Mouse (Mus musculus): ENCODE results near the gene Sema4d. TPM values are rescaled to one million over a fixed set of nuclear protein-coding genes. Genes with fewer than 3 reads are reported as not detected.
A peak's percentile ranks its signal among the peaks of the same experiment; 100 is the strongest.
"Not testable (repeated sequence)": the region's sequence is repeated elsewhere in the genome, so short reads cannot be mapped to it uniquely, and the experiment has no call there.

The Sema4d gene
- polyA plus RNA-seq, 1 experiment from 2014 or later: 23.8 TPM

DNA sequence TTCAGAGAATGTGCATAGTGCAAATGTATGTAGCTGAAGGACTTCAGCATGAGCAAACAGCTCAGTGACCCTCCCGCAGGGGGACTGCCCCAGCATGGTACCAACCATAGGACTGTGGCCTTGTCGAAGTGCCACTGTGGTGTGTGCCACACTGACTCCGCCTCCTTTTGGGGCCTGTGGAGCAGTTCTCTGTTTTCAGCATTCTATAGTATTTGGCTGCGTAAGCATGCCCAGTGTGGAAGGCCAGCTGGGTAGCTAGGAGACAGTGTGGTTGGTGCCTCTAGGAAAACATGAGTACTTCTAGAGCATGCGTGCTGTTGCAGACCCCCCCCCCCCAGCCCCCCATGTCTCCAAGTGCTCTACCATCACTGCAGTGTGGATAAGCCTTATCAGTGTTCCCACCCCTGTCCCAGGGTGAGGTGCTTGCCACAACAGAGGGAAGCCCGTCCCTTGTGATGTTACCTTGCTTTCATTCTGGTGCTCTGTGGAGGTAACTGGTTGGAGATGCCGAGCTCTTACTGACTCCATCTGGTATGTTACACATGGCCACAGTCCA, 115.8 kb downstream of the Sema4d start:
- no peak for TF ChIP-seq CTCF (IDR thresholded peaks at IDR 0.05; ENCODE audit: low read depth)
- DNase-seq (ENCODE audit: low spot score) (no peak), ATAC-seq (replicated peaks; ENCODE audit: low FRiP score, low read depth) (no peak)
- Histone ChIP-seq H3K36me3 (ENCODE audit: insufficient read depth, low read length) (peaks cover 86% of the 10 kb centered on the region), H3K4me1 (replicated peaks; ENCODE audit: insufficient read depth, low read length) (no peaks in the 10 kb centered on the region), H3K4me2 (ENCODE audit: low read length) (no peak overlapping the region), H3K27me3 (ENCODE audit: insufficient read depth, low read length) (no peaks in the 10 kb centered on the region), H3K9ac (ENCODE audit: low read depth, low read length) (no peak overlapping the region), H3K27ac (no peak overlapping the region), H3K4me3 (replicated peaks; ENCODE audit: low read depth, low read length) (no peak overlapping the region), H3K9me3 (replicated peaks; ENCODE audit: low read length) (no peaks in the 10 kb centered on the region)
- 93% methylated on average over 7 of the region's 7 CpGs for WGBS

DNA sequence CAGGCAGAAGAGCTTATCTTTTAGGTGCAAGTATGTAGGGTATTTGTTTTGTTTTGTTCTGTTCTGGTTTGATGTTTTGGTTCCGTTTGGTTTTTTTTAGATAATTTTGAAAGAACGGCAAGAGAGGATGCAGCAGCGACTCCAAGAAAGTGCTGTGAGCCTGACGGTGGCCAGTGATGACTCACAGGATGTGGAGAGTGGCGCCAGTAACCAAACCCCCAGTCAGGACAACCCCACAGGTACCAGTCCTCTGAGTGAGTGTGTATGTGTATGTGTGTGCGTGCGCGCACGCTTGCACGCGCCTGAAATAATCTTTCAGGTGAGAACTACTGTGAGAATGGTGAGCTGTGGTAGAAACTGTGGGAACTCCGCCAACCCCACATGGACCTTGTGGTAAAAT, 116.5 kb downstream of the Sema4d start:
- Histone ChIP-seq H3K4me2 (ENCODE audit: low read length) (no peak overlapping the region), H3K4me3 (replicated peaks; ENCODE audit: low read depth, low read length) (no peak overlapping the region), H3K27ac (no peak overlapping the region), H3K27me3 (ENCODE audit: insufficient read depth, low read length) (no peaks in the 10 kb centered on the region), H3K4me1 (replicated peaks; ENCODE audit: insufficient read depth, low read length) (no peaks in the 10 kb centered on the region), H3K9me3 (replicated peaks; ENCODE audit: low read length) (no peaks in the 10 kb centered on the region), H3K36me3 (ENCODE audit: insufficient read depth, low read length) (peaks cover 81% of the 10 kb centered on the region), H3K9ac (ENCODE audit: low read depth, low read length) (no peak overlapping the region)
- TF ChIP-seq CTCF (IDR thresholded peaks at IDR 0.05; ENCODE audit: low read depth): no peak
- no peak for ATAC-seq (replicated peaks; ENCODE audit: low FRiP score, low read depth)
- DNase-seq (ENCODE audit: low spot score): no peak
- WGBS: 96% methylated on average over 12 of the region's 12 CpGs

DNA sequence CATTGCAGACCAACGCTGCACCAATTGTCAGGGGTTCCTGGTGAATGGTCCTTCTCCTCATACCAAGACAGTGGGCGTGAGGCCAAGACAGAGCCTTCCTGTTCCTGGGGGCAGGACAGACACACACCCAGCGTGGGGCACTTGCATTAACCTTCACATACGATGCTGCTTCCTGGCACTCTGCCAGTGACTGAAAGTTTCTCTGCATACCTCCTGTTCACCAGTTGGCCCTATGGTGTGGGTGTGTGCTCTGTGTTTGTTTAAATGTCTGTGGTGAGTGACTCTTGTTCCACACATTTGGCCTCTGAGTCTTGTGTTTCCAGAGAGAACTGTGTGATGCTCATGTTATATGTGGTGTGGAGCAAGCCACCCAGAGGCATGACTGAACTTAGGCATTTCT, 116.9 kb downstream of the Sema4d start:
- Histone ChIP-seq H3K4me1 (replicated peaks; ENCODE audit: insufficient read depth, low read length) (no peaks in the 10 kb centered on the region), H3K36me3 (ENCODE audit: insufficient read depth, low read length) (peaks cover 79% of the 10 kb centered on the region), H3K4me3 (replicated peaks; ENCODE audit: low read depth, low read length) (no peak overlapping the region), H3K9ac (ENCODE audit: low read depth, low read length) (no peak overlapping the region), H3K4me2 (ENCODE audit: low read length) (no peak overlapping the region), H3K27me3 (ENCODE audit: insufficient read depth, low read length) (no peaks in the 10 kb centered on the region), H3K27ac (no peak overlapping the region), H3K9me3 (replicated peaks; ENCODE audit: low read length) (no peaks in the 10 kb centered on the region)
- no peak for TF ChIP-seq CTCF (IDR thresholded peaks at IDR 0.05; ENCODE audit: low read depth)
- 66% methylated on average over 4 of the region's 4 CpGs for WGBS
- DNase-seq (ENCODE audit: low spot score): no peak
- ATAC-seq (replicated peaks; ENCODE audit: low FRiP score, low read depth): no peak

DNA sequence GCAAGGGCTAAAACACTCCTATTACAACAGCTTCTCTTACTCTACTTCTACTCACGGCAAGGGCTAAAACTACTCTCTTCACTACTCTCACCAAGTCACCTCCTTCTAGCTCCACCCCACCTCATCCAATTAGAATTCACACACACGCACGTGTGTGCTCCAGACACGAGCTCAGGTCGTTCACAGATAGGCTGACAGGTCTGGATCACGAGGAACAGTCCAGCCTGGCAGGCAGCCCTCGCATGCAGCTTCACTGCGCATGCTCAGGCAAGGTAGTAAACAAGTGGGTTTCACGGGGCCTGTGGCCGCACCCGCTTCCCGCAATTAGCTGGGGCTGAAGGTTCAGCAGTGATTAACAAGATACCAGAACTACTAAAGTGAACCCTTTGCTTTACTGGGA, 125.4 kb downstream of the Sema4d start:
- not testable (repeated sequence) for H3K9me3 ChIP-seq (replicated peaks; ENCODE audit: low read length); H3K9ac ChIP-seq (ENCODE audit: low read depth, low read length); H3K4me3 ChIP-seq (replicated peaks; ENCODE audit: low read depth, low read length); H3K4me1 ChIP-seq (replicated peaks; ENCODE audit: insufficient read depth, low read length); H3K27ac ChIP-seq; DNase-seq (ENCODE audit: low spot score); ATAC-seq (replicated peaks; ENCODE audit: low FRiP score, low read depth); H3K27me3 ChIP-seq (ENCODE audit: insufficient read depth, low read length); H3K4me2 ChIP-seq (ENCODE audit: low read length)
- H3K36me3 ChIP-seq (ENCODE audit: insufficient read depth, low read length): peaks cover 45% of the 10 kb centered on the region
- 88% methylated on average over 12 of the region's 12 CpGs for WGBS

DNA sequence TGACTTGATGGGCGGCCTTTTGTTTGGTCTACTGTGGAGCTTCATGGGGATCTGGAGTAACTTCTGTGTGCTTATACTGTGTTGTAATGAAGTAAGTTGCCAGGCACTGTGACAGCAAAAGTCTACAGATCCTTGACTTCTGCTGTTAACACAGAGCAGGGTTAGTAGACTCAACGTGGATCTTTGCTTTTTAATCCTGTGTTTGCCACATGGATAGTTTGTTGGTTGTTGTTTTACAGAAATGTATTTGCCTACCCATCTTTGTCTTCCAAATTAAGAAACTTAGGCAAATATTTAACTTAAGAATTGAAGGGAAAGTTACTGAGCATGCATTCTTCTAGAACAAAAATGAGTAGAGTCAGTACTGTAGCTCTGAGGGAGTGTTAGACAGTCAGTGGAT, 130.0 kb downstream of the Sema4d start:
- Histone ChIP-seq H3K4me2 (ENCODE audit: low read length) (no peak overlapping the region), H3K4me1 (replicated peaks; ENCODE audit: insufficient read depth, low read length) (no peaks in the 10 kb centered on the region), H3K27ac (peak overlapping the region; percentile 36; the same call in 1 of the 2 replicates), H3K4me3 (replicated peaks; ENCODE audit: low read depth, low read length) (no peak overlapping the region), H3K9me3 (replicated peaks; ENCODE audit: low read length) (no peaks in the 10 kb centered on the region), H3K9ac (ENCODE audit: low read depth, low read length) (no peak overlapping the region), H3K27me3 (ENCODE audit: insufficient read depth, low read length) (no peaks in the 10 kb centered on the region), H3K36me3 (ENCODE audit: insufficient read depth, low read length) (peaks cover 43% of the 10 kb centered on the region)
- ATAC-seq (replicated peaks; ENCODE audit: low FRiP score, low read depth): no peak
- TF ChIP-seq CTCF (IDR thresholded peaks at IDR 0.05; ENCODE audit: low read depth): no peak
- WGBS: 87% methylated on average over 2 of the region's 2 CpGs
- no peak for DNase-seq (ENCODE audit: low spot score)

DNA sequence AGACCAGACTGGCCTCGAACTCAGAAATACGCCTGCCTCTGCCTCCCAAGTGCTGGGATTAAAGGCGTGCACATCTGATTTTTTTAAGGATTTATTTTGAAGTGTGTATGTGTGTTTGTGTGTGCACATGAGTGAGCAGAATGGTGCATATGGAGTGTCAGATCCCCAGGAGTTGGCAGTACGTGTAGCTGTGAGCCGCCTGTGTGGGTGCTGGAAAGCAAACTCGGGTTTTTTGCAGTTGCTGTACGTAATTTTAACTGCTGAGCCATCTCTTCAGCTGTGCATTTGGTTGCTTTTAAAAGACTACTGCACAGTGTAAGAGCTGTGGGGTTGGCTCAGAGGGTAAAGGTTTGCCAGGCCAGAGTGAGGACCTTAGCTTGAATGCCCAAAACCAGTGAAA, 134.0 kb downstream of the Sema4d start:
- 96% methylated on average over 7 of the region's 7 CpGs for WGBS
- Histone ChIP-seq H3K27ac (no peak overlapping the region), H3K4me1 (replicated peaks; ENCODE audit: insufficient read depth, low read length) (no peaks in the 10 kb centered on the region), H3K36me3 (ENCODE audit: insufficient read depth, low read length) (peaks cover 43% of the 10 kb centered on the region), H3K9ac (ENCODE audit: low read depth, low read length) (no peak overlapping the region), H3K9me3 (replicated peaks; ENCODE audit: low read length) (no peaks in the 10 kb centered on the region), H3K4me3 (replicated peaks; ENCODE audit: low read depth, low read length) (no peak overlapping the region), H3K27me3 (ENCODE audit: insufficient read depth, low read length) (no peaks in the 10 kb centered on the region), H3K4me2 (ENCODE audit: low read length) (no peak overlapping the region)
- no peak for ATAC-seq (replicated peaks; ENCODE audit: low FRiP score, low read depth)
- DNase-seq (ENCODE audit: low spot score): no peak
- no peak for TF ChIP-seq CTCF (IDR thresholded peaks at IDR 0.05; ENCODE audit: low read depth)

DNA sequence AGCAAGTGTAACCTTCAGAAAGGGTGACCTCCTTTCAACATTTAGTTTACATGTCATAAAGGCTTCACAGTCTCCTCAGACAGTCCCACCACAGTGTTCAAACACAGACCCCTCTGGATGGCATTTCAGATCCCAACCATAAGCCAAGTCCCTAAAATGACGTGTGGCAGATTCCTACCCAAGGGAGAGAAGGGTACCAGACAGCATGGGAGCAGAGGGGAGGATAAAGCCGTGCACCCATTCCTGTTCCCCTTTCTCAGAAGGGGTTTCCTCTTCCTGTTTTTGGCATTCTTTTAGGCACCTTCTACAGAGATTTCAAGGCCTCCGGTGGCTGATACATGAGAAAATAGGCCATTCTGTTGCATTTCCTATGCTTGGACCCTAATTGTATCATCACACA, 135.5 kb downstream of the Sema4d start:
- no peak overlapping the region for H3K27ac ChIP-seq
- H3K4me2 ChIP-seq (ENCODE audit: low read length): no peak overlapping the region
- H3K4me3 ChIP-seq (replicated peaks; ENCODE audit: low read depth, low read length): no peak overlapping the region
- no peak for ATAC-seq (replicated peaks; ENCODE audit: low FRiP score, low read depth)
- H3K27me3 ChIP-seq (ENCODE audit: insufficient read depth, low read length): no peaks in the 10 kb centered on the region
- H3K9me3 ChIP-seq (replicated peaks; ENCODE audit: low read length): no peaks in the 10 kb centered on the region
- TF ChIP-seq CTCF (IDR thresholded peaks at IDR 0.05; ENCODE audit: low read depth): no peak
- no peak overlapping the region for H3K9ac ChIP-seq (ENCODE audit: low read depth, low read length)
- peaks cover 45% of the 10 kb centered on the region for H3K36me3 ChIP-seq (ENCODE audit: insufficient read depth, low read length)
- no peaks in the 10 kb centered on the region for H3K4me1 ChIP-seq (replicated peaks; ENCODE audit: insufficient read depth, low read length)
- DNase-seq (ENCODE audit: low spot score): no peak
- WGBS: 90% methylated on average over 3 of the region's 3 CpGs

Data from kidney, postnatal 0 days (tissue).